Mouse (Mus musculus) CD4-positive helper T cell, adult 2 months (primary cell): Measurements from ENCODE around the gene Rdh11.
"Not testable (repeated sequence)": the region's sequence is repeated elsewhere in the genome, so short reads cannot be mapped to it uniquely, and the experiment has no call there.

ENCODE experiments used
- DNase-seq: peaks from one replicate; pipeline ENCODE4 v3.0.0-alpha.2; 2012; ENCODE audit warnings: low read depth, missing footprints, low spot score

The Rdh11 gene

DNA sequence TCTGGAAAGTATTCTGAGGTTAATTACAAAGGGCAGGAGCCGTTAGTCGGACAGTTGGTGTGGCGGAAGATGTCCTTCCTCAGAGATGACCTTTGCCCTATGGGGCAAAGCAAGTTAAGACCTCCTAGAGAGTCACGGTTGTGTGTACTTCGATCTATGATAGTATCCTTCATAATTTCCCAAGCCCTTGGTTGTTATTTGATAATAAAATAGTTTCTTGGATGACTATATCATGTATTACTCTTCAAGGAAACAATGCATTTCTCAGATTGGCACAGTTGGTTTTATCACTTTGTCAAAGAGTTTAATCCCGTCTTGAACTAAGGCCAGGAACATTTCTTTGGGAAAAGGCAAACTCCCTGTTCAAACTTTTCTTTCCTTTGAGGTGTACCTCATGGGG, at the start of gene Rdh11:
Rdh11 (minus strand) TSS at position 101 of the 400 bp plus-strand sequence.
- DNase-seq: no peak

DNA sequence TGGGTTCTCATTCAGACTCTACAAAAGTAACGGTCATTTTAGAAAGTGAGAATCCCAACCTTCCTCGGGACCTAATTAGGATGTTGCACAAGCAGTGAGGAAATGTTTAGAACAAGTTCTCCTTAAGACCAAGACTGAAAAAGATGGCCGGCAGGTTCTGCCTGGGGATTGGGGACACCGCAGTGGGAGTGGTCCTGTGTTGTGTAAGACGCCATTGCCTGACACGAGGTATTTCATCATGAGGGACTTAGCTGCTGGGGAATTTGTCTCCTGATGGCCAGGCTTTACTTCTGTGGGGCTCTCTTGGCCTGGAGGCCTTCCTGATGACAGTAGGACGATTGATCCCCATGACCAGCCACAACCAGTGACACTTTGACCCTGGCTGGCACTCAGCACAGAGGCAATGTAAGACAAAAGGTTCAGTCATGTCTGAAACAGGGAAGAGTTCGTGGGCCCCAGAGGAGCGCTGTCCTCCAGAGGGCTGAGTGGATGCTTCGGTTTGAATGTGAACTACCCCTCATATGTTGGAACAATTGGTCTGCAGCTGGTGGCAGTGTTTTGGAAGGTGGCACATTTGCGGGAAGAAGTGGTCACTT, 43.5 kb upstream of the Rdh11 start:
- no peak for DNase-seq

DNA sequence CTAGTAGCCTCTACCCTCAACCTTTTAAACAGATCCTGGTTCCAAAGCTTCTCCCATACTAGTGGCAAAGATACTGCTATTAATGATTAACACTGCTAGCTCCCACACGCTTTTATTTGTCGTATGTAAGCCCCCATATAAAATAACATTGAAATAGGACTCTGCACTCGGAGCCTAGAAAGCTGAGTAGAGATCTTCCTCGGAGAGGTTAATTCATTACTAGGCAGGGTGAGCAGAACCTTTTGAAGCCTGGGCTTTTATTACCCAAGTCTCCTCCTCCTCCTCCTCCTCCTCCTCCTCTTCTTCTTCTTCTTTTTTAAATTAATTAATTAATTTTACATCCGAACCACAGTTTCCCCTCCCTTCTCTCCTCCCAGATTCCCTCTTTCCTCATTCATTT, 25.4 kb upstream of the Rdh11 start:
- DNase-seq: no peak

DNA sequence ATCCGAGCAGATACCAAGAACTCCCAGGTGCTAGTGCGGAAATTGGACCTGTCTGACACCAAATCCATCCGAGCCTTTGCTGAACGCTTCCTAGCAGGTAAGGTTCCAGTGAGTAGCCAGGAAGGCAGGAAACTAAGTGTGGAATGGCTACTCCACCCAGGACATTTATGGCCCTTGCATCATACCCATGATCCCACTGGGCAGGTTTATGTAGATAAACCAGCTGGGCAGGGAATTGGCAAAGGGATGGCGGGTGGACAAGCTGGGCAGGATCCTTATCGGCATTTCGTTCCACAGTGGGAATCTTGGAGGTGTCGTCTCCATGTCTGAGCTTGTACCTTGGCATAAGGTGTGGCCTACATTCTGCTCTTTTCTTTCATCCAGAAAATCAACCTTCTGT, 19.4 kb upstream of the Rdh11 start:
- DNase-seq: no peak

DNA sequence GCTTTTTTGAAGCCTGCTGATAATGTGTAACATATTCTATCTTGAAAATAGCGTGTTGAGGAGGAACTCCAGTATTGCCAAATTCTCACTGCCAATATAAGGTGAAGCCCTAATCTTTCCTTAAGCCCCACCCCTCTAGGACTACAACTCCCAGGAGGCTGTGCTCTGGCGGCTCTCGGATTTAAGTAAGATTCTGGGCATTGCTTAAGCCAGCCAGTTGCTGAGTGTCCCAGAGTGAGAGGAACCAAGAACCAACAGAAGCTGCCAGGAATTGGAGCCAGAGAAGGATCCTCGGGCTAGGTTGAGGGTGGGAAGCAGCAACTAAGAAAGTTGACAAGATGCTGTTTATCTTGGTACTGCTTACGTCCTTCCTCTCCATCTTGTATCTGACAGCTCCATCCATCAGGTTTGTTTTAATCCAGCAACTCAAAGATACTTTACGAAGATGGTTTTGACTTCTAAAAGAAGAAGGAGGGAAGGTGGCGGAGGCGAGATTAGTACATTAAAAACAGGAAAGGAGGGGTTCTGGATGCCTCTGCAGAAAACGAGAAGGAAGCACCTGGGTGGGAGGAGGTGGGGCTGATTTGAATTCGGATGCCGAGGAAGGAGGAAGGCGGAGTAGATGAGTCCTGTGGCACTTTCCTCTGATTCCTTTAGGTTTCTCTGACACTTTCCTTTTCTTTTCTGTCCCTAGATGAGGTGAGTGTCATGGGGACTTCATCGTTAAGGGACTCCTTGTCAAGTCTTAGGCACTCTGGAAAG, 16.8 kb upstream of the Rdh11 start, which contains the start of gene Rdh12:
Rdh12 (plus strand) TSS at position 212 of the 762 bp plus-strand sequence.
- DNase-seq: peak; percentile 56

DNA sequence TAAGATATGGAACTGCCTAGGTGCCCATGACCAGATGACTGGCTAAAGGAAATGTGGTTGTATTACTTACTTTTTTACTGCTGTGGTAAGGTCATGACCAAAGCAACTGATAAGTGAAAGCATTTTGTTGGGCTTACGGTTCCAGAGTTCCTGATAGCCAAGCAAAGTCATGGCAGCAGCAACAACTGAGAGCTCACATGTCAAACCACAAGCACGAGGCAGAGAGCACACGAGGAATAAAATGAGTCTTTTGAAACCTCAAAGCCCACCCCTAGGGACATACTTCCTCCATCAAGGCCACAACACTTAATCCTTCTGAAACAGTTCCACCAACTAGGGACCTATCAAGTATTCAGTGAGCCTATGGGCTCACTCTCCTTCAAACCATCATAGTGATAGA, 9.8 kb upstream of the Rdh11 start:
- DNase-seq: no peak

DNA sequence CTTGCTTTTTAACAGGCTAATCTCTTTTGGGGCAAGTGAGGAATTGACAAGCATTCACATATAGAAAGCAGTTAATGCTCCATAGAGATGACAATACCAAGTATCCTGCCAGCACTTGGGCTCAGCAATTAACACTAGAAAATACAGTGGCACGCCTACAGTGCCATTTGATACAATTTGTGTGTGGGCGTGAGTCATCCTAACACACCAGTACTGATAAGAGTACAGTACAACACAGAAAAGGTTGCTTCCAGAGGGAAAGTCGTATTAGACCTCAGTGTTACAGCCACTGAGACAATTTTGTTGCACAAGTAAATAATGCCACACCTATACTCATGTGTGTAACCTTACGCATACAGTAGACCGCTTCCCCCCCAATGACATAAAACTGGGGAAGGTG, 5.0 kb upstream of the Rdh11 start:
- DNase-seq: no peak

DNA sequence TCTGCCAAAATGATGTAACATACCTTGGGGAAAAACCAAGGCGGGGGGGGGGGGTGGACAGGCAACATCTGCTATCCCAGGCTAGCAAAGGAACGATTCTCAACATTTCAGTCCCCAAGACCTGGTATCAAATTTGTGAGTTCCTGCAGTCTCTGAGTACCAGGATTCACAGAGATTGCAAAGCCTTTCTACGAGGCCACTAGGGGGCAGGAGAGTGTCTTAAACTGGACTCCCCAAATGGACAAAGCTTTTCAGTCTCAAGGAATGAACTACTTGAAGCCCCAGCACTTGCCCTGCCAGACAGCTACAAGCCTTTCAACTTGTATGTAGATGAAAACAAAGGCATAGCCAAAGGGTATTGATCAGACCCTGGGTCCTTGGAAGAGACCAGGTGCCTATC, 1.3 kb upstream of the Rdh11 start:
- peak; percentile 55 for DNase-seq

DNA sequence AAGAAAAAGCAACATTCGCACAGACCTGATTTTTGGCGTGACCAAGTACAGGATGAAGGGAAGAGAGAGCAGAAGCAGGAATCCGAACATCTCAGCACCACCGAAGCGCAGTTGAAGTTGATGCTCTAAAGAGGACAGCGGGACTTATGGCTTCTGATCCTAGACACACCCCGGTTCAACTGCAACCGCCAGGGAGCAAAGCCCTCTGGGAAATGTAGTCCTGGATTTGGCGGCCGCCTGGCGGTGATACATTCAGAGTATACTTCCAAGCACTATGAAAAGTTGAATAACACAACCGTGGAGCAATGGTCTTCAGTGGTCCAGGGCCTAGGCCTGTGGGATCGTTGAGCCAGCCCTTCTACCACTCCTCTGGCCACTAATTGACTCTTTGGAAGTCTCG, 392 bp downstream of the Rdh11 start:
- DNase-seq: peak; percentile 87

DNA sequence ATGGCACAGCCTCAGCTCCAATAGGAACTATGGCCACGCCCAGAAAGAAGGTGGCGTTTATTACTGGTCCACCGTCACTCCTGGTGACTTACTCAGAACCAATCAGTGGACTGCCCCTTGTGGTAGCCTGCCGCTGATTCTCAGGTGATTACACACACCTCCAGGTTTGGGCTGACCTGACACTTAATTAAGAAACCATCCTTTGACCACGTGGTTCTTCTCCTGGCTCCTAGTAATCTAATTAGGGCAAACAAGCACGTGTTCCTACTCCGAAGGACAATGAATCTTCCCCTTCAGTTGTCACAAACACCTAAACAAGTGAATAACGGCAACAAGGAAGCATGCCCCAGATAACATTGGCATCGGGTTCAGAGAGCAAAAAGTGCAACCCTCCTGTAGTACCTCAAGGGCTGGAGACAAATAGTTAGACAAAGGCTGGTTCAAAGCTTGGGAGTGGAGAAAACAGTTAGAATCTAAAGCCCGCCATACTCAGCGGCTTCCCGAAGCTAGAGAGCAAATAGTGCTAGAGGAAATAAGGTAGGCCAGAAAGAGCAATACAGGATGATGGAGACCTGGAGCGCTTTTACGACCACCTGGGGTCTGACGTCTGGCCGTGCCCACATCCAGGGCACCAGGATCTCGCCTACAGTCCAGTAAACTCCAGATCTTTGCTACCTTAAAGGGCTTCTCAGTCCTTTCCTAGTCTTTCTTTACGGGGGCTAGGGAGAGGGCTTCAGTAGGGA, 991 bp downstream of the Rdh11 start:
- DNase-seq: peak; percentile 81

DNA sequence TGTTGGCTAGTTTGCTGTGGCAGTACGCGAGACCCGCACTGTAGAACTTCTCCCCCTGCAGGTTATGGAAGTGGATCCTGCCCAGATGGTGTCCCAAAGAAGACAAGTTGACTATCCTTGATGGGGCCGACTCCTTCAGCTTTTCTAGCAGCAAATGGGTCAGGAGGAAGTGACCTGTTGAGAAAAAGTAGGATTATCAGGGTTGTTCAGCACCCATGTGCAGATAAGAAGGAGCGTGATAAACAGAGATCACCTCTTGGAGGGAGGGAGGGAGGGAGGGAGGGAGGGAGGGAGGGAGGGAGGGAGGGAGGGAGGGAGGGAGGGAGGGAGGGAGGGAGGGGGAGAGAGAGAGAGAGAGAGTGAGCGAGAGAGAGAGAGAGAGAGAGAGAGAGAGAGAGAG, 6.9 kb downstream of the Rdh11 start:
- not testable (repeated sequence) for DNase-seq

DNA sequence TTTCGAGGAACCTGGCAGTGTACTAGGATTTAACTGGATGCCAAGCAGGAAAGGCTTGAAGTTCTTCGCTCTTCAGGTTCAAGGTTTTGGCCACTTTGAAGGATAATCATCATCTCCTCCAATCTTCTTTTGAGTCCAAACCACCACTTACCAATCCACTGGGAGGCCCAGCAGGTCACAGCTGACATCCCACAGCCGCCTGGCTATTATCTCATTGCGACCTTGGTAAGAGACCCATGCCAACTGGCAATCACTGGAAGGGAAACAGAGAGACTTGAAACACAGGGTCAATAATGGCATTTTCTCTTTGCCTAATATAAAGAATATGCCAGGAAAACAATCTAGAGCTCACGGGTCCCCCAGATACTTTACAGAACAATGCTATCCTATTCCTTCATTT, 16.1 kb downstream of the Rdh11 start:
- no peak for DNase-seq

DNA sequence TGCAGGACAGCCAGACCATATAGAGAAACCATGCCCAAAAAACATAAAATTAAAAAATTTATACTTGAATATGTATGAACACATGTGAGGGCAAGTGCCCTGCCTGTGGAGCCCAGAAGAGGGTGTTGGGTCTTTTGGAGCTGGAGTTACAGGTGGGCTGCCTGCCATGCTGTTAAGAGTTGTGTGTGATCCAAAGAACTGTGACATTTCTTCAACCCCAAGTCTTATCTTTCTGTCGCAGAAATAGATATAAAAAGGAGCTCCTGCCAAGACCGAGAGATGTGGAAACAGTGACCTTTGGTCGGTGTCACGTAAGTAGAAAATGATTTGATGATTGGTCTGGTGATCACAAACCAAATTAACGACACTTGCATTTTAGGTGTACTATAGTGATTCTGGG, 18.4 kb downstream of the Rdh11 start:
- DNase-seq: no peak

DNA sequence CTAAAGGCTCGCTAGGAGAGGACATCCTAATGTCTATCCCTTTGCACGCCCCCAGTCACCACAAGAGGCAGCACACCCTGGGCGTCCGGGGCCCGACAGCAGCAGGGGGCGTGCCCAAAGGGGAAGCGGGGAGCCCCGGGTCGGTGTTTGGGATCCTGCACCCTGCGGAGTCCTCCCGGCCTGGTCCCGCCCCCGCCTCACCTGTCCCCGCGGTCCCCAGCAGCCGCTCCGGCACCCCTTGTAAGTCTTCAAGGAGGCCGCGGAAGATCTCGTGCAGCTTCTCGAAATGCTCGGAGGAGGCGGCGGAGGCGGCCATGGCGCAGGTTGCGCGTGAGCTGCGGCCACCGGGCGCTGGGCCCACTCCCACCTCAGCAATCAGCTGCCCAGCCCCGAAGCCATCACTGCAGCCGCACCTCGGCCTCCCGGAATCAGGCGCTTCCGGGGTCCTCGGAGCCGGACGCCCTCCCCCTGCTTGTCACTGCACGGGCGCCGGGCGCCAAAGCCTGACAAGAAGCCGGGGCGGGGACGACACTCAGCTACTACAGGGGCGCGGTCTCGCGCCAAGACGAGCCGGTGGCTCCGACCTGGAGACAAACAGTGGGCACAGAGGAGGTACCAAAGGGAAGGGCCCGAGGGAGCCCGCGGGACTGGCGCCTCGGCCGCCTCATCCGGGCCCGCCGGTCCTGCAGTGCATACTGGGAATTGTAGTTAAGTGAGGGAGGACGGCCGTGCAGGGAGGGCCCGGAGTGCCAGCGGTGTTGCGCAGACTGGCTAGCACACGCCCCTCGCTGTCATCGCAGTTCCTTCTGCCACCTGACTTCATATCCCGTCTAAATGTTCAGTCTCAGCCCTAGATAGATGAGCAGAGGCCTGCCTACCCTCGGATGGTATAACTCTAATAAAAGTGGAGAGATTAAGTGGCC, 19.8 kb downstream of the Rdh11 start, which contains the start of gene Vti1b:
Vti1b (minus strand) TSS at position 649 of the 923 bp plus-strand sequence.
- DNase-seq: peak; percentile 94

DNA sequence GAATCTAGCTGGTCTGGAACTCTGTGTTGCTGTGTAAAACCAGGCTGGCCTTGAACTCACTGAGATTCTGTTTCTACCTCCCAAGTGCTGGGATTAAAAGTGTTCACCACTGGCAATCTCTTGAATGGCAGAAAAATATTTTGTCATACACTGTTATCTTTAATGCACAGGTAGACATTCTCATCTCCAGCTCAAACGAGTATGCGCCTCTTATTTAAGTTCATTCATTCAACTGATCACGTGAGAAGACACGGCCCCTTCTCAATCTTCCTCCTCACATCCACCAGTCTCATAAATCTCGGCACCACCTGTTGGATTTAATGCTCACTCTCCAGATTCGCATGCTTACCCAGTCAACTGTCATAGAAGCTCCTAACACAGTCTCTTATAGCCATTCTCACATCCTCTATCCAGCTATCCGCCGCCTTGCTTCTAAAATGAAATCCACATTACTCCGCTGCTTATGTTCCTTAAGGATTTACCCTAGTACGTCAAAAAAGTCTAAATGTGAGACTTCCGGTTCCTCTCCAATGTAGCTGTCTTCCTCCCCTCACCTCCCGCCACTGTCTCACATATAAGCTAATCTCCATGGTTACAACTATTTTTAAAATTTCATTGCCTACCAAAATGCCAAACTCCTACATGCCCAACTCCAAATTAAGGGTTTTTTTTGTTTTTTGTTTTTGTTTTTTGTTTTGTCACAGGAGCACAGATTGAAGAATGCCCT, 20.7 kb downstream of the Rdh11 start:
- no peak for DNase-seq

DNA sequence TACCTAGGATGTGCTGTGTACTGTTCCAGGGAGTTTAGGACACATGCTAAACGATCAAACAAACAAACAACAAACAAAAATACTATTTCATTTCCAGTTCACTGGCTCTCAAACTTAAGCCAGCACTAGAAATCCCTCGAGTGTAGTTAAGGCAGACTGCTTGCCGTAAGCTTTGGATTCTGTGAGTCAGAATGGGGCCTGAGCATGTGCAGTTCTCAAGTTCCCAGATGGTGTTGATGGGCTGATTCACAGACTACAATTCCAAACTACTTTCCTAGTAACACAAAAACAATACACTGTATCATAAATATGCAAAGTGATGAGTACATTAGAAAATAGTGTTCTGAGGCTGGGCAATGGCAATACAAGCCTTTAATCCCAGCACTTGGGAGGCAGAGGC, 21.7 kb downstream of the Rdh11 start:
- no peak for DNase-seq

DNA sequence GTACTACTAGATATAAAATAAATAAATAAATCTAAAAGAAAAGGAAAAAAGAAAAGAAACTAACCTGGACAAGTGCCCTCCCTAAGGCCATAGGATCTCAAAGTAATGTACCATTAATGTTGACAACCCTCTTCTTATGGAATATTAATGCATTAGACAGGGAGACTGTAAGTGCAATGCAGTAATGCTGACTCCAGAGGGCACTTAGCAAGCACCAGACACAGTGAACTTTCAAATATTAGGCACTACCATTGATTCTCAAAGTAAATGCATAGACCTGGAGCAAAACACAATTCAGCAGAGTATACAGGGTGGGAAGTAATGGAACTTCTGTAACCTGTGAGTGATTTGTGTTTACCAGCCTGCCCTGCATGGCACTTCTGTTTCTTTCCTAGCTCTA, 22.9 kb downstream of the Rdh11 start:
- no peak for DNase-seq

DNA sequence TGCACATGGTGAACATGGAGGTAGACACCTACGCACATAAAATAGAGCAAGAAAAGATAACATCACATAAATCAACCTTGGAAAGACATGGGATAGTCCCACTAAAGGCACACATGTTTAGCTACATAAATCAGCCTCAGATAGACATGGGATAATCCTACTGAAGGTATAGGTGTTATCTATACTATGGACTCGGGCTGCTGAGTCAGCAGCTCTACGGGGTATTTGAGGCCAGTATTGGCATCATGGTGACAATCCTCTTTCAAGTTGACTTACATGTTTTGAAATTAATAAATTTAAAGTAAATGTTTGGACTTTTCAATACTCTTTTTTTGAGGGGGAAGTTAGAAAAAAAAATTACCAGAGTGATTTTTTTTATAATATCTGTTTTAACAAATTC, 29.2 kb downstream of the Rdh11 start:
- DNase-seq: no peak

DNA sequence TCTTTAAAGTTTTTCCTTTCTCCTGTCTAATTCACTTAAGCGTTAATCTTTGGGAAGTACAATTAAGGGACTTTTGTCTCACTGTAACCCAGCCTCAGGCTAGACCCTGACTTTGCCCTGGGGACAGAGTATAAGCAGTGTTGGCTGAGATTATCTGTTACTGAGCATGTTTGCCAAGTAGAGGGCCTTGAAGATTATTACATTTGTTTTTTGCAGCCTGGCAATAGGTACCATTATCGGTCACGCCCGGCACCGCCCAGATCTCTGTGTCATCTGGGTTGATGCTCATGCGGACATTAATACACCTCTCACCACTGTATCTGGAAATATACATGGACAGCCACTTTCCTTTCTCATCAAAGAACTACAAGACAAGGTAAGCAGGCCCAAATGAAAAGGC, 42.4 kb downstream of the Rdh11 start:
- DNase-seq: no peak

DNA sequence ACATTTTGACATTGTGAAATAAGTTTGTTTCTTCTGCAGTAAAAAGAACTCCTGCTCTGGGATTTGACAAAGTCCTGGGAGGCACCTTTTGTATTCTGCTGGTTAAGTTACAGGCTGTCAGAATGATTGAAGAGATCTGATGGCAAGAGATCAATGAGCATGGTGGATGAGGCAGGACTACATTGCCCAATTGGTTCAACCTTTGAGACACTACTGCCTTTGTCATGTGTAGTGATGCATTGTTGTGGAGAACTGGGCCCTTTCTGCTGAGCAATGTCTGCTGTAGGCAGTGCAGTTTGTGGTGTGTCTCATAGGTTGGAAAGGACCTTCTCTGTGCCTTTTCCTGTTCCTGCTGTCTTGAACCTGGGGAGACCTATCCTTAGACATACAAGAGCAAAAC, 50.7 kb downstream of the Rdh11 start:
- DNase-seq: no peak

DNA sequence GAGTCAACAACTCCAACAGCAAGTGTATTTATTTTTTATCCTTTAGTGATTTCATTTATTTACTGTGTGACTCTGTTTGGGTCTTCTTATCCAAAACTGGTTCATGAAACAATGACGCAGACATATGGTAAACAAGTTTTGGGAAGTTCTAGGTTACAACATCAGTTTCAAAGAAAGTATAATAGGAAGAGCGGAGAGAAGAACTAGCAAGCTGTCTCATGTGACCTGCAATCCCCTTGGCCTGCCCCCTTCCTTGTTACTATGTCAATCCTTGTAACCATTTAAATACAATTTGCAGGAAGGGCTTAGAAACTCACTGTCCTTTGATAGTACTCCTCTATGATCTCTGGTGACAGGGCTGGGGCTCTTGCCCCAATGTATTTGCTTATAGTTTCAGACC, 51.3 kb downstream of the Rdh11 start:
- DNase-seq: no peak
